Mouse (Mus musculus) heart, postnatal 0 days (tissue): ENCODE results near the gene Mras.

Experiments
- CTCF ChIP-seq: IDR thresholded peaks from 2 replicates; pipeline ENCODE4 v1.5.1; 2016; ENCODE audit warnings: antibody characterized with exemption, control low read depth, low read depth
- EP300 ChIP-seq: IDR thresholded peaks from 2 replicates; pipeline ENCODE4 v1.6.1; 2016; ENCODE audit warnings: antibody characterized with exemption, low read depth

DNA sequence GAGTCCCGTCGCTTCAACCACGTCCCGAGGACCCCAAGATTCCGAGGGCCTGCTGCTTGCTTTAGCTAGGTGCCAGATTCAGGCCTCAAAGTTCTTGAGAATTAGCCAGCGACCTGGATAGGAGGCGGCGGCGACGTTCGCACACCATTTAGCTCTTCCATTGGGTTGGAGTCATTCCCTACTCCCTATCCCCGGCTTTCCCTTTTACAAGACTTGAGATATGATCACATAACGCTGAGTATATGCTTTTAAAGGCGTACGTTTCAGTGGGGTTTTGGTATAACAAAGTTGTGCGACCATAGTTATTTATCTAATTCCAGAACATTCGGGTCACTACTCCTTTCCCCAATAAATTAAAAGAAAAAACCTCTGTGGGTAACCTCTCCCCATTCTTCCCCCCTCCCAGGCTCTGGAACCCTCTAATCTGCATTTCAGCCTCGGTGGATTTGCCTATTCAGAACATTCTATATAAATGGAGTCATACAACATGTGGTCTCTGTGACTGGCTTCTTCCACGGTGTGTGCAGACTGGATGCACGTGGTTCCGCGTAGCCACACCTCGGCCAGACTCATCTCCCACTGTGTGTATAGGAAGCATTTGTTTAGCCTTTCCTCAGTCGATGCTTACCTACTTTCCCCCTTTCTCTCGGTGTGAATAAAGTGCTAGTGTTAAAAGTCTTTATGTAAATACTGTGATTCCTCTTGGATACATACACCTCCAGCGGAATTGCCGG lies at the start of gene Mras:
- TF ChIP-seq CTCF (no peak), EP300 (no peak)
